Mouse (Mus musculus): ENCODE results near the gene Ttc13. TPM values are rescaled to one million over a fixed set of nuclear protein-coding genes. Genes with fewer than 3 reads are reported as not detected.

Ttc13 gene
- polyA plus RNA-seq, 1 experiment = 19.1 TPM

- no peak for DNase-seq (ENCODE audit: low spot score)
Measured at GRCm38 (mm10) chr8:124657961-124658360, 63.8 kb downstream of the Ttc13 start.

DNA sequence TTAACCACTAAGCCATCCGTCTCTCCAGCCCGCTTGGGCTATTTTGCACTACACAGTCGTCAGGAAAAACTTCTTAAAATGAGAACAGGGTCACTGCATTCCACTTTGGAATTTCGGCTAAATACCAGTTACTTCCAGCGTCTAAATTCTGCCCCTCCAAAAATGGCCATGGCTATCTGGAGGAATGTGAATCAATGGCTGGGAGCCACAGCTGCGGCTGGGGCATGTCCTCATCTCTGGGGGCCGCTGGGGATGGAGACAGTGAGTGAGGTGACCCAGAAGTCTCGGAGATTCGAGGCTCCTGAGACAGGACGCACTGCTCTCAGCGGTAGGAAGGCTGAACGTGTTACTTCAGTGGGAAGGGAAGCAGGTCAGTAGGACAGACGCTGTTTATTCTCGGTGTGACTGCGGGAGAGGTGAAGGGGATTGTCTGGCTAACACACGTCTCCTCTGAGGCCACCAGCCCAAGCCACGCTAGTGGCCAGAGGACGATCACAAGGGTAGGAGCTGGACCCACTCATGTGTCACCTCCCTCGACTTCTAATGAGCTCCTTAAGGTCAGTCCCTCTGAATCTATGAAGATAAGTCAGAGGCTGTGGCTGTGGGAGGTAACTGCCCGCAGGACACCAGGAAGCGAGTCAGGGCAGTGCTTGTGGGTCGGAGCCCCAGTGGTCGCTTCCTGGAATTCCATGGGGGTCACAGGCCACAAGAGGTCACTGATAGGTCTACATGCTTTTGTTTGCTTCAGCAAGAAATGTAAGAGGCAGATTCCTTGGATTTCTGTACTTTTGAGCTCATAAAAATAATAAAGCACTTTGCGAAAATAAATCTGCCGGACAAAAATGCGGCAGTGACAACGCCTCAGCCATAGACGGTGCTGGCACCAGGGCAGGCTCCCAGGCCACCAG lies 68.0 kb downstream of the Ttc13 start:
- no peak for DNase-seq (ENCODE audit: low spot score)

- no peak for DNase-seq (ENCODE audit: low spot score)
Measured at GRCm38 (mm10) chr8:124652546-124652945, 69.2 kb downstream of the Ttc13 start.

GRCm38 (mm10) chr8:124651776-124652175 lies 70.0 kb downstream of the Ttc13 start:
- DNase-seq (ENCODE audit: low spot score) = no peak

DNA sequence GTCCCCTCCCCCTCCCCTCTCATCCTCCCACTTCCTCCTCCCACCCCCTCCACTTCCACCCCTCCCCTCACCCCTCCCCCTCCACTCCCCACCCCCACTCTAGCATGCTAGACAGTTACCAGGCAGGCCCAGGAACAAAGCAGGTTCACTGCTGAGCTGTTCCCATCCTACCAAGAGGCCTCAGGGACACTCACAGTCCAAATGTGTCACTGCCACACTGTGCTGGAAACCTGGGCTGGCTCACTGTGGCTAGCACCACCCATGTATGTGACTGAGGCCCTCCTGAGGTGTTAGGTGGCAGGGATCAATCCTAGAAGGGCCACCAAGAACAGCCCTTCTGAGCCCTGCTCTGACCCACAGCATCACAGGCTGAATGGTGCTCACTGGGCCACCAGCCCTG lies 73.5 kb downstream of the Ttc13 start:
- no peak for DNase-seq (ENCODE audit: low spot score)

- no peak for DNase-seq (ENCODE audit: low spot score)
Measured at GRCm38 (mm10) chr8:124643540-124644339, 78.0 kb downstream of the Ttc13 start.

DNA sequence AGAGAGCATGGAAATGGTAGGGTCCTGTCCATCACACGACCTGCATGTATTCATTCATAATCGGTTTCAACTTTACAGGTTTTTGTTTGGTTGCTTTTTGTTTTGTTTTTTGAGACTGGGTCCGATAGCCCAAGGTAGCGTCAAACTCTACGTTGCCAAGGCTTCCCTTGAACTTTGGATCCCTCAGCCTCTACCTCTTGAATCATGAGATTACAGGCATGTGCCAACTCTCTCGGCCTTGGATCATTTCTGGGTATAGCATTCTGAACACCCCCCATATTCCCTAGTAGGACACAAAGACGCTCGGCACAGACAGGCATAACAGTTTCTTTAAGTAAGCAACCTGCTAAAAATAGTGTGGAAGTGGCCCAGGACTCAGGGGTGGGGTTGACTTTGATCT lies 80.2 kb downstream of the Ttc13 start:
- DNase-seq (ENCODE audit: low spot score) = no peak

- no peak for DNase-seq (ENCODE audit: low spot score)
Measured at GRCm38 (mm10) chr8:124635247-124635502, 86.6 kb downstream of the Ttc13 start.

DNA sequence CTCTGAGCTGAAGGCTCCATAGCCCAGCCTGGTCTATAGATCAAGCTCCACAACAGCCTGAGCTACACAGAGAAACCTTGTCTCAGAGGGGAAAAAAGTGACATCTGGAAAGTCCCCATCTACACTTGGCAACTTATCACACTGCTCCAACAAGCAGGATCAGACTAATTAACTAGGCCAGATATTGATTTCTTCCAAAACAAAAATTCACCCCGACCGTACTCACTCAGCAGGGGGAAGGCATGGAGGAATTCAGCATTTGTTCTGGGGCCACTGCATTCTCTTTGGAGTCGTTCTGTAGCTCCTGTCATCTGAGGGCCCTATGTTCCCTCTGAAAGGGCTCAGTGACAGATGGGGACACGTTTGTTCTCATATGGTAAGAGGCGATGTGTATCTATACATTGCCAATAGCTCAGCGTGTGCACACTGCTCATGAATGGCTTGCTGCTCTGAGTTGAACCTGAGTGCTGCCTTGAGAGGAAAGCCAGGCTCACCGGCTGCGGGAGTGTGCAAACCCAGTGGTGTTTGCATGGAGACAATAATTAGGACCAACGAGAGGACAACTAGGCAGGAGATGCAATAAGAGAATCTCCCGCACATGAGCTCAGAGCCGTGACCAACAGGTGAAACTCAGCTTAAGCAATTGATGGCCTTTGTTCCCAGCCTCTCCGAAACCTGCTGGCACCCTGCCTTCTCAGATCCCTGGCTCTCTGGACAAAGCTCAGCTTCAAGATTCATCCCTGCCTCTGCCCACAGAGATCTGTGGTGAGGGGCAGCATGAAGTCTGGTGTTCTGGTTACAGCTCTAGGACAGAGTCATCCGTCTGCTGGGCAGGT lies 87.2 kb downstream of the Ttc13 start:
- DNase-seq (ENCODE audit: low spot score) = no peak

- DNase-seq (ENCODE audit: low spot score) = no peak
Measured at GRCm38 (mm10) chr8:124633001-124633703, 88.6 kb downstream of the Ttc13 start.

- no peak for DNase-seq (ENCODE audit: low spot score)
Measured at GRCm38 (mm10) chr8:124631966-124632365, 89.8 kb downstream of the Ttc13 start.

DNA sequence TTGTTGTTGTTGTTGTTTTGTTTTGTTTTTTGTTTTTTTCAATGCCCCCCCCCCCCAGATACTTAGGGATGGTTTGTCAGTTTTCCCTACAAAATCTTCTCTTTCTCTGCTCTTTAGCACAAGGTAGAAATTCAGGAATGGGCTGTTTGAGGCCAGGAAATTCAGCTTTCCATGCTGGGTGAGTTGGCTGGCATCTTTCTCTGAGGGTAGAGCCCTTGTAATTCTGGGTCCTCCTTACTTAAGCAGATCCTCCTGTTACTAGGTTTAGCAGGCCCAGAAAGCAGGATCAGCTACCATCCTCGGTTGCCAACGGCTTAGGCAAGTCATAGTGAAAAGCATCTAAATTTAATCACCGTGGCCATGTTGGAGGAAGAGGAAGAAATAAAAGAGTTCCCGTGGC lies 90.9 kb downstream of the Ttc13 start:
- no peak for DNase-seq (ENCODE audit: low spot score)

GRCm38 (mm10) chr8:124630489-124630888 lies 91.3 kb downstream of the Ttc13 start:
- no peak for DNase-seq (ENCODE audit: low spot score)

DNA sequence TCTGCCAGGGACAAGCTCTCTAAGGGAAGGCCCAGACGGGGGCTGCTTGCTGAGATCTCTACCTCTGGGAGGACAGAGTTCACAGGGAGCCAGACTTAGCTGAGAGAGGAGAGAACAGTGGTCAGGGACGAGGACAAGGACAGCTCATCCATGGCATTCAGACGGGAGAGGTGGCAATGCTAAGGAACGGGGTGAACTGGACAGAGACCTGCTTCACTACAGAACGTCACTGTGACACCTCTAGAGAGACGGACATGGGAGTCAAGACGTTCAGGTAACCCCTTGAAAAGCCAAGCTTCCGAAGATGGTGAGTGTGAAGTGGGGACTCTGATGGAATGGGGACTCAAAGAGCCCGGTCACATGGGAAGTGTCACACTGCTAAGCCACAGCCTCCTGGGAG lies 95.5 kb downstream of the Ttc13 start:
- no peak for DNase-seq (ENCODE audit: low spot score)

Other genes starting within 250 kb of the Ttc13 start
- 25.4 and 25.8 TPM in 2 replicates for gene Cog2, start 201.2 kb downstream of the Ttc13 start, polyA plus RNA-seq (2012; rRNA removed)
- 1.4 and 1.8 TPM in 2 replicates for gene Agt, start 152.3 kb downstream of the Ttc13 start, polyA plus RNA-seq (2012; rRNA removed)
- 0.04 TPM in 1 of 2 replicates, not detected in the other for gene Capn9, start 145.9 kb downstream of the Ttc13 start, polyA plus RNA-seq (2012; rRNA removed)
- gene 2310022B05Rik, start 58.6 kb downstream of the Ttc13 start, polyA plus RNA-seq (2012; rRNA removed) = 42.1 and 45.9 TPM in 2 replicates
- gene Arv1, start 156 bp upstream of the Ttc13 start, polyA plus RNA-seq (2012; rRNA removed) = 11.7 and 15.4 TPM in 2 replicates
- 1.1 and 1.5 TPM in 2 replicates for gene Fam89a, start 29.8 kb upstream of the Ttc13 start, polyA plus RNA-seq (2012; rRNA removed)
- 0.08 and 0.10 TPM in 2 replicates for gene Trim67, start 71.1 kb upstream of the Ttc13 start, polyA plus RNA-seq (2012; rRNA removed)
- 91.4 and 95.2 TPM in 2 replicates for gene Gnpat, start 141.1 kb upstream of the Ttc13 start, polyA plus RNA-seq (2012; rRNA removed)
- gene 2810004N23Rik, start 141.1 kb upstream of the Ttc13 start, polyA plus RNA-seq (2012; rRNA removed) = 23.5 and 25.7 TPM in 2 replicates
- 12.2 and 13.9 TPM in 2 replicates for gene Exoc8, start 175.7 kb upstream of the Ttc13 start, polyA plus RNA-seq (2012; rRNA removed)
- gene Sprtn, start 175.9 kb upstream of the Ttc13 start, polyA plus RNA-seq (2012; rRNA removed) = 17.2 and 17.6 TPM in 2 replicates
- gene Egln1, start 227.3 kb upstream of the Ttc13 start, polyA plus RNA-seq (2012; rRNA removed) = 33.5 and 43.6 TPM in 2 replicates

All from urinary bladder, adult 2 months (tissue).